Mouse (Mus musculus) lung, postnatal 4 days (tissue): Measurements from ENCODE around the gene 4930415L06Rik.

Experiments
- DNase-seq, 2 experiments: peaks; one replicate each; pipeline ENCODE4 v3.0.0; 2021

The 4930415L06Rik gene

DNA sequence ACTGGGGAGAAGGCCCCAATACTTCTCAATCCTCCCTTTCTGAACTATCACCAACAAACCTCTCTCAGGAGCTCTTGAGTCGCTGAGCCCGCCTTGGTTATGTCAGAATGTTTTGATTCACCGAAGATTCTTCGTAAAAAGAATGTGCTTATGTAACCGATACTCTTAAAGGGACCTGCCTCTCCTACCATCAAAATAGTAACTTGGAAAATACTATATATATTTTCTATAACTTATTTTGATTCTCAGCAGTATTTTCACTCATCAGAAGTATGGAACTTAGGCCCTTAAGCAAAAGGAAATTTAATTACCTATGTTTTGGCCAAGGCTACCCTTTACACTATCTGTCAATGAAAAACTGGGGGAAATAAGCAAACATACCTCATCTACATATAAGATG is at the start of gene 4930415L06Rik:
TSS of gene 4930415L06Rik (minus strand) at position 101 of the 400 bp plus-strand sequence.
- no peak for DNase-seq

- no peak for DNase-seq
Observed at GRCm38 (mm10) chrX:89978621-89979020, 46.0 kb upstream of the 4930415L06Rik start.

DNA sequence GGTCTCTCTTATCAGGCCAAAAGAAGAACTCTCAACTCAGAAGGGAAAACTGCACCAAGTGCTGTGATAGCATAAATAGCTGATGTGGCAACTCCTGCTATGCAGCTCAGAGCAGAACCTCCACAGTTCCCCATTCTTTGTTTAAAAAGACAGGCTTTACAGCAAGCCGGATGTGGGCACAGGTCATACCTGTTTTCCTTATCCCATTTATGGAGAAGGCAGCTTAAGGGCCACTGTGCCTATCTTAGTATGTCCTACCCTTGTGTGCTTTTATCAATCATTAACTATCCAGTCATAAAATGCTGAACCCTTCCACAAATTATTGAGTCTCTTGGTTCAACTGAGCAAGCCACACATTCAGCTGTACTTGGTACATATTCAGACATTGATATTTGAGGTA is 27.8 kb downstream of the 4930415L06Rik start:
- DNase-seq, result no peak
